Mouse (Mus musculus) MEL (cell line): Measurements from ENCODE around the gene Zfp174.

Experiments
- CTCF ChIP-seq, 3 experiments: IDR thresholded peaks in 2 of 3; conservative IDR thresholded peaks in 1 of 3; 2 replicates each; pipeline ENCODE4 v1.5.1; 2011 to 2012; ENCODE audit warnings: low read length in 3 of 3, low read depth in 2 of 3, mild to moderate bottlenecking in 2 of 3, improper control_type of control experiment in 1 of 3, inconsistent platforms in 1 of 3, mixed read lengths in 1 of 3, moderate library complexity in 1 of 3; ENCODE audit not compliant: control insufficient read depth in 1 of 3, insufficient read depth in 1 of 3, poor library complexity in 1 of 3, severe bottlenecking in 1 of 3
- ETS1 ChIP-seq: IDR thresholded peaks from 2 replicates; pipeline ENCODE4 v1.6.1; 2012; ENCODE audit warnings: low read depth, mild to moderate bottlenecking, inconsistent platforms, low read length, improper control_type of control experiment, moderate library complexity
- GATA1 ChIP-seq: IDR thresholded peaks from 2 replicates; pipeline ENCODE4 v1.6.1; 2011; ENCODE audit warnings: low read depth, low read length, improper control_type of control experiment
- HCFC1 ChIP-seq: IDR thresholded peaks from 2 replicates; pipeline ENCODE4 v1.6.1; 2012; ENCODE audit warnings: low read depth, mild to moderate bottlenecking, inconsistent platforms, low read length, improper control_type of control experiment, moderate library complexity
- POLR2A ChIP-seq, 2 experiments: IDR thresholded peaks; 2 replicates each; pipeline ENCODE4 v1.6.1; 2011 to 2012; ENCODE audit warnings: low read length in 2 of 2, mild to moderate bottlenecking in 2 of 2, control low read depth in 1 of 2, improper control_type of control experiment in 1 of 2, low read depth in 1 of 2, moderate library complexity in 1 of 2; ENCODE audit not compliant: control insufficient read depth in 1 of 2, insufficient read depth in 1 of 2, poor library complexity in 1 of 2
- TAL1 ChIP-seq: IDR thresholded peaks from 2 replicates; pipeline ENCODE4 v1.6.1; 2012; ENCODE audit warnings: mild to moderate bottlenecking, inconsistent platforms, low read length, moderate library complexity, mixed read lengths
- USF1 ChIP-seq: IDR thresholded peaks from 2 replicates; pipeline ENCODE4 v1.6.1; 2014; ENCODE audit warnings: low read depth, mild to moderate bottlenecking, inconsistent platforms, low read length, improper control_type of control experiment, moderate library complexity
- ZNF384 ChIP-seq: IDR thresholded peaks from 2 replicates; pipeline ENCODE4 v1.6.1; 2012; ENCODE audit warnings: low read depth, mild to moderate bottlenecking, inconsistent platforms, low read length, improper control_type of control experiment

GRCm38 (mm10) chr16:3893739-3894138 is 46.7 kb downstream of the Zfp174 start:
- TF ChIP-seq CTCF (IDR thresholded peaks at IDR 0.05 in 2 of 3, conservative IDR thresholded peaks at IDR 0.05 in 1 of 3; ENCODE audit: control insufficient read depth in 1 of 3, insufficient read depth in 1 of 3, low read depth in 2 of 3, low read length in 3 of 3, poor library complexity in 1 of 3, severe bottlenecking in 1 of 3) (no peak), ZNF384 (no peak), ETS1 (no peak), TAL1 (no peak), POLR2A (IDR thresholded peaks at IDR 0.05; ENCODE audit: control insufficient read depth in 1 of 2, insufficient read depth in 1 of 2, low read depth in 1 of 2, low read length in 2 of 2, poor library complexity in 1 of 2) (no peak), USF1 (no peak), HCFC1 (no peak), GATA1 (no peak)
